Mouse (Mus musculus): ENCODE measurements around the gene Spg7. TPM values are rescaled to one million over a fixed set of nuclear protein-coding genes. Genes with fewer than 3 reads are reported as not detected.

The Spg7 gene
- total and polyA plus RNA-seq, 3 experiments: 28.9 to 36.0 TPM; not detected in 1

GRCm38 (mm10) chr8:123037487-123037886, 25.3 kb upstream of the Spg7 start:
- TF ChIP-seq GATA1 (IDR thresholded peaks at IDR 0.05; ENCODE audit: low read depth, low read length) (0 out of 2 replicates have a peak, but pooled peaks have one; percentile 29), KAT2A (conservative IDR thresholded peaks at IDR 0.05; ENCODE audit: low read depth, low read length) (no peak), BHLHE40 (IDR thresholded peaks at IDR 0.05; ENCODE audit: borderline replicate concordance, low read depth, low read length) (peak; percentile 55; the same call in 1 of the 2 replicates), MEF2A (IDR thresholded peaks at IDR 0.05; ENCODE audit: extremely low read depth, insufficient replicate concordance, low read depth, low read length, poor library complexity, severe bottlenecking) (no peak), EP300 (IDR thresholded peaks at IDR 0.05; ENCODE audit: low read depth in 1 of 2, low read length in 2 of 2) (no peak), USF1 (IDR thresholded peaks at IDR 0.05; ENCODE audit: low read depth, low read length) (no peak), CTCF (IDR thresholded peaks at IDR 0.05 in 2 of 3, conservative IDR thresholded peaks at IDR 0.05 in 1 of 3; ENCODE audit: control insufficient read depth in 1 of 3, insufficient read depth in 1 of 3, low read depth in 2 of 3, low read length in 3 of 3, poor library complexity in 1 of 3, severe bottlenecking in 1 of 3) (no peak)
- no peak overlapping the region; a peak in 1 of 4 replicates for H3K4me3 ChIP-seq (ENCODE audit: control insufficient read depth in 1 of 2, insufficient read depth in 1 of 2, low read depth in 2 of 2, low read length in 2 of 2)
- H3K9me3 ChIP-seq (replicated peaks; ENCODE audit: insufficient read depth, low read length): no peaks in the 10 kb centered on the region
- H3K36me3 ChIP-seq (ENCODE audit: control insufficient read depth in 1 of 2, insufficient read depth in 2 of 2, low read length in 2 of 2): peaks cover 5 to 75% of the 10 kb centered on the region in 2 experiments
- peaks cover 47 to 56% of the 10 kb centered on the region in 2 experiments for H3K4me1 ChIP-seq (ENCODE audit: control insufficient read depth in 1 of 2, insufficient read depth in 2 of 2, low read length in 2 of 2)
- peak; percentile 31 for DNase-seq (ENCODE audit: low read depth, low spot score)
- H3K27me3 ChIP-seq (ENCODE audit: control insufficient read depth in 1 of 2, insufficient read depth in 2 of 2, low read length in 2 of 2): no peaks in the 10 kb centered on the region
- peak overlapping the region; percentile 66 for H3K27ac ChIP-seq (ENCODE audit: control insufficient read depth, low read depth, low read length)
- peak overlapping the region; percentile 7; the same call in 1 of the 2 replicates for H3K9ac ChIP-seq (ENCODE audit: control insufficient read depth, low read depth, low read length, poor library complexity, severe bottlenecking)
- peaks cover 91% of the 10 kb centered on the region for H3K79me2 ChIP-seq (ENCODE audit: control insufficient read depth, insufficient read depth, low read length, poor library complexity)

GRCm38 (mm10) chr8:123038351-123038750, 24.4 kb upstream of the Spg7 start:
- no peak for DNase-seq (ENCODE audit: low read depth, low spot score)
- no peak for TF ChIP-seq BHLHE40 (IDR thresholded peaks at IDR 0.05; ENCODE audit: borderline replicate concordance, low read depth, low read length)
- no peak for TF ChIP-seq TBP (IDR thresholded peaks at IDR 0.05; ENCODE audit: low read depth, low read length)
- no peak for TF ChIP-seq ELF1 (IDR thresholded peaks at IDR 0.05; ENCODE audit: low read depth, low read length)
- no peak for TF ChIP-seq HCFC1 (IDR thresholded peaks at IDR 0.05; ENCODE audit: low read depth, low read length)
- no peak for TF ChIP-seq GATA1 (IDR thresholded peaks at IDR 0.05; ENCODE audit: low read depth, low read length)
- no peak for TF ChIP-seq ETS1 (IDR thresholded peaks at IDR 0.05; ENCODE audit: low read depth, low read length)
- TF ChIP-seq POLR2A (IDR thresholded peaks at IDR 0.05; ENCODE audit: control insufficient read depth in 1 of 2, insufficient read depth in 1 of 2, low read depth in 1 of 2, low read length in 2 of 2, poor library complexity in 1 of 2): no peak
- no peak for TF ChIP-seq CHD1 (IDR thresholded peaks at IDR 0.05; ENCODE audit: low read depth, low read length)
- TF ChIP-seq MYC (IDR thresholded peaks at IDR 0.05; ENCODE audit: low read depth, low read length): no peak
- no peak for TF ChIP-seq ZC3H11A (IDR thresholded peaks at IDR 0.05; ENCODE audit: low read depth, low read length)
- TF ChIP-seq RCOR1 (IDR thresholded peaks at IDR 0.05; ENCODE audit: low read depth, low read length): no peak
- no peak for TF ChIP-seq CTCF (IDR thresholded peaks at IDR 0.05 in 2 of 3, conservative IDR thresholded peaks at IDR 0.05 in 1 of 3; ENCODE audit: control insufficient read depth in 1 of 3, insufficient read depth in 1 of 3, low read depth in 2 of 3, low read length in 3 of 3, poor library complexity in 1 of 3, severe bottlenecking in 1 of 3)
- TF ChIP-seq GABPA (IDR thresholded peaks at IDR 0.05; ENCODE audit: low read depth, low read length): no peak
- TF ChIP-seq RAD21 (IDR thresholded peaks at IDR 0.05; ENCODE audit: low read depth, low read length): no peak
- TF ChIP-seq E2F4 (IDR thresholded peaks at IDR 0.05; ENCODE audit: borderline replicate concordance, low read depth, low read length): no peak
- no peak for TF ChIP-seq ZMIZ1 (IDR thresholded peaks at IDR 0.05; ENCODE audit: low read depth, low read length)
- TF ChIP-seq TAL1 (IDR thresholded peaks at IDR 0.05; ENCODE audit: low read length): no peak
- no peak for TF ChIP-seq MYB (IDR thresholded peaks at IDR 0.05; ENCODE audit: low read depth, low read length)
- no peak for TF ChIP-seq KAT2A (conservative IDR thresholded peaks at IDR 0.05; ENCODE audit: low read depth, low read length)
- TF ChIP-seq POLR2AphosphoS2 (IDR thresholded peaks at IDR 0.05; ENCODE audit: low read length): no peak
- Histone ChIP-seq H3K4me1 (ENCODE audit: control insufficient read depth in 1 of 2, insufficient read depth in 2 of 2, low read length in 2 of 2) (peaks cover 41 to 54% of the 10 kb centered on the region in 2 experiments), H3K9ac (ENCODE audit: control insufficient read depth, low read depth, low read length, poor library complexity, severe bottlenecking) (no peak overlapping the region), H3K27ac (ENCODE audit: control insufficient read depth, low read depth, low read length) (no peak overlapping the region), H3K79me2 (ENCODE audit: control insufficient read depth, insufficient read depth, low read length, poor library complexity) (peaks cover 93% of the 10 kb centered on the region), H3K27me3 (ENCODE audit: control insufficient read depth in 1 of 2, insufficient read depth in 2 of 2, low read length in 2 of 2) (no peaks in the 10 kb centered on the region), H3K4me3 (ENCODE audit: control insufficient read depth in 1 of 2, insufficient read depth in 1 of 2, low read depth in 2 of 2, low read length in 2 of 2) (no peak overlapping the region), H3K9me3 (replicated peaks; ENCODE audit: insufficient read depth, low read length) (no peaks in the 10 kb centered on the region), H3K36me3 (ENCODE audit: control insufficient read depth in 1 of 2, insufficient read depth in 2 of 2, low read length in 2 of 2) (peaks cover 5 to 72% of the 10 kb centered on the region in 2 experiments)

Measured in MEL (cell line).